Mouse (Mus musculus) limb, embryonic 14.5 days (tissue): Measurements from ENCODE around the gene Gm266. TPM values are rescaled to one million over a fixed set of nuclear protein-coding genes. Genes with fewer than 3 reads are reported as not detected.
"Not testable (repeated sequence)": the region's sequence is repeated elsewhere in the genome, so short reads cannot be mapped to it uniquely, and the experiment has no call there.

Experiments
- ATAC-seq: fragments of 200-750 bp; cut with Nextera tagmentation; 2 replicates; pipeline ENCODE4 v1.8.0; 2017; ENCODE audit warnings: low read depth, moderate number of reproducible peaks, moderate TSS enrichment; ENCODE audit not compliant: low FRiP score
- DNase-seq: peaks from one replicate; pipeline ENCODE4 v3.0.0-alpha.2; 2015; ENCODE audit warnings: low spot score
- H3K27ac ChIP-seq: fragments of 300-500 bp; sonication (generic); replicated peaks from 2 replicates; pipeline ENCODE4 v1.5.1; 2014; ENCODE audit warnings: low read depth, mild to moderate bottlenecking, low read length, moderate library complexity, mixed read lengths
- H3K27me3 ChIP-seq: fragments of 300-500 bp; sonication (generic); 2 replicates; pipeline ENCODE4 v1.6.1; 2014; ENCODE audit warnings: low read length, mixed read lengths; ENCODE audit not compliant: control insufficient read depth, insufficient read depth
- H3K36me3 ChIP-seq: fragments of 300-500 bp; sonication (generic); 2 replicates; pipeline ENCODE4 v1.6.1; 2014; ENCODE audit warnings: mild to moderate bottlenecking, low read length, moderate library complexity, mixed read lengths; ENCODE audit not compliant: control insufficient read depth, insufficient read depth
- H3K4me1 ChIP-seq: fragments of 300-500 bp; sonication (generic); 2 replicates; pipeline ENCODE4 v1.6.1; 2014; ENCODE audit warnings: antibody characterized with exemption, low read length, mixed read lengths; ENCODE audit not compliant: control insufficient read depth, insufficient read depth
- H3K4me2 ChIP-seq: fragments of 300-500 bp; sonication (generic); replicated peaks from 2 replicates; pipeline ENCODE4 v1.6.1; 2014; ENCODE audit warnings: low read depth, mild to moderate bottlenecking, low read length, moderate library complexity; ENCODE audit not compliant: severe bottlenecking
- H3K4me3 ChIP-seq: fragments of 300-500 bp; sonication (generic); replicated peaks from 2 replicates; pipeline ENCODE4 v1.5.1; 2014; ENCODE audit warnings: low read length
- H3K9ac ChIP-seq: fragments of 300-500 bp; sonication (generic); 2 replicates; pipeline ENCODE4 v1.6.1; 2014; ENCODE audit warnings: mild to moderate bottlenecking, low read depth, low read length, moderate library complexity; ENCODE audit not compliant: severe bottlenecking
- H3K9me3 ChIP-seq: fragments of 300-500 bp; sonication (generic); 2 replicates; pipeline ENCODE4 v1.6.1; 2016; ENCODE audit warnings: low read length; ENCODE audit not compliant: control insufficient read depth
- POLR2A ChIP-seq: fragments of 200-500 bp; IDR thresholded peaks from 2 replicates; pipeline ENCODE4 v1.8.0; 2012; ENCODE audit warnings: inconsistent platforms, mild to moderate bottlenecking, moderate library complexity, borderline replicate concordance; ENCODE audit not compliant: insufficient read depth, insufficient read length; ENCODE audit errors: extremely low read depth
- WGBS: fragments of 180-500 bp; shearing (Covaris S2); extraction: QIAGEN DNeasy Blood & Tissue Kit; methylation state at CpG from one replicate; pipeline ENCODE4 v1.1.7; 2014; 5-methylcytosine and 5-hydroxymethylcytosine counted together
- polyA plus RNA-seq, 2 experiments: library from polyadenylated mRNA; depleted of rRNA in 1 of 2; stranded (reverse) in 1 of 2; unstranded in 1 of 2; fragments of >200 nt; fragmentation: Nextera tagmentation in 1 of 2; extraction: Ambion mirVana in 1 of 2; gene quantifications; 2 replicates each; pipeline versions ENCODE4 v1.2.1 to v1.2.3; 2012 to 2014

Gm266 gene
- polyA plus RNA-seq, 2 experiments, result 14.7 to 14.8 TPM

DNA sequence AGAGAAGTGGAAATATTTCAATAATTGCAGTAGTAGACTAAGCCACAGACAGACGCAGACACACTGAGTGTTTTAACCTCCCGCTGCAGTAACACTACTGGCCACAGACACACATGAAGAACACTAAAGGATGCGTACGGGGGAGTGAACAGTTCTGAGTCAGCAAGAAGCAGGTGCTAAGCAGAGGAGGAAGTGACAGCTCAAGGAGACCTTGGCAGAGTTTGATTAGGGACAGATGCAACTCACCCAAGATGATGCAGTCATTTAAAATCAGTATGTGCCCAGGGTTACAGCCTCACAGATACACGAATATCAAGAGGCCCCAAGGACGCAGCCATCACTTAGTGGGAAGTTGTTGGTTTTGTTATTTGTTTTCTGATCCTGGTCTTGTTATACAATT, 31.2 kb upstream of the Gm266 start:
- WGBS, result 84% methylated on average over 6 of the region's 6 CpGs
- H3K36me3 ChIP-seq, result no peaks in the 10 kb centered on the region
- no peak overlapping the region for H3K27ac ChIP-seq
- no peak for DNase-seq
- no peak overlapping the region for H3K9ac ChIP-seq
- no peaks in the 10 kb centered on the region for H3K4me1 ChIP-seq
- ATAC-seq, result no peak
- no peaks in the 10 kb centered on the region for H3K9me3 ChIP-seq
- no peaks in the 10 kb centered on the region for H3K27me3 ChIP-seq
- no peak for TF ChIP-seq POLR2A
- no peak overlapping the region for H3K4me3 ChIP-seq
- no peak overlapping the region for H3K4me2 ChIP-seq

DNA sequence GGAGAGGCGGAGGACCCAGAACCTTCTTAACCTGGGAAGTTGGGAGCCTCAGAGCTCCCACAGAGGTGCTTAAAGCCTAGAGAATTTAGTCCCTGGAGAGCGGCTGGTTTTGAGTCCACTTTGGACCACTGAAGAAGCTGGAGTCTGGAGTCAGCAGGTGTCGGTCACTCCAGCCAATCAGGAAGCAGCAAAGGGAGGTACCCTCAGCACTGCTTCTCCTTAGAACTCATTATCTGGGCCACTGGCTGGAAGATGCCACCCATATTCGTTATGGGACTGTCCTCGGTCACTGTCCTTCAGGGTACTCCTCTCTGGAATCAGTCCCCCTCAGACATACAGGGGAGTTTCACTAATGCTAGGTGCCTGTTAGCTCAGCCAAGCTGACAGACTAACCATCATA, 30.3 kb upstream of the Gm266 start:
- H3K9me3 ChIP-seq, result no peaks in the 10 kb centered on the region
- H3K36me3 ChIP-seq, result no peaks in the 10 kb centered on the region
- ATAC-seq (no peak), DNase-seq (no peak)
- H3K27ac ChIP-seq, result no peak overlapping the region
- no peak overlapping the region for H3K9ac ChIP-seq
- no peaks in the 10 kb centered on the region for H3K27me3 ChIP-seq
- H3K4me3 ChIP-seq, result no peak overlapping the region
- no peak for TF ChIP-seq POLR2A
- WGBS, result 90% methylated on average over 5 of the region's 5 CpGs
- H3K4me2 ChIP-seq, result no peak overlapping the region
- H3K4me1 ChIP-seq, result no peaks in the 10 kb centered on the region

DNA sequence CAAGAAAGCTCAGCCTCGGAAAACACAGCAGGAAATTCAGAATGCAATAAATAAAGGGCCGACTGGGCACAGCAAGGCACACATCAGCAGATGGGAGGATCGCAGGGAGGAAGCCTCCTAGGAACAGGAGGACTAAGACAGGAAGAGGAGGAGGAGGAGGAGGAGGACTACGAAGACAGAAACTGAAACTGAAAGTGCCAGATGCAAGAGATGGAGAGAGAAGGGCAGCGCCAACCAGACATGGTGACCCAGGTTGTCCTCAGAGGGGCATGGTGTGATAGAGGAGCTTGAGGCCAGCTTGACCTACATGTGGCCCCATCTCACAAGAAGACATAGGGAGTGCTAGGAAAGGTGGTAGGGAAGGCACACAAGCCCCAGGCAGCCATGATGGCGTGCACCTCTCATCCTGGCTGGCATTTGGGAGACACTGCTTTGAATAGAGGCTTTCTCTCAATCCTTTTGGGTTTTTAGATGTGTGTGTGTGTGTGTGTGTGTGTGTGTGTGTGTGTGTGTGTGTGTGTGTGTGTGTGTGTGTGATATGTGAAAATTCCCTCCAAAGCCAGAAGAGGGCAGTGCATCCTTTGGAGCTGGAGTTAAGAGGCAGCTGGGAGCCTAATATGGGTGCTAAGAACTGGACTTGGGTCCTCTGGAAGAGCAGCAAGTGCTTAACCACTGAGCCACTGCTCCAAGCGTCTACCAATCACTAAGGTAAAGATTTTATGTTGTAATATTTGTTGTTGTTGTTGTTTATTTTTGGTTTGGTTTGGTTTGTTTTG, 29.4 kb upstream of the Gm266 start:
- ATAC-seq (no peak), DNase-seq (no peak)
- Histone ChIP-seq H3K36me3 (no peaks in the 10 kb centered on the region), H3K4me2 (no peak overlapping the region), H3K9me3 (no peaks in the 10 kb centered on the region), H3K4me3 (no peak overlapping the region), H3K27me3 (no peaks in the 10 kb centered on the region), H3K4me1 (no peaks in the 10 kb centered on the region), H3K9ac (no peak overlapping the region), H3K27ac (no peak overlapping the region)
- no peak for TF ChIP-seq POLR2A
- WGBS, result 82% methylated on average over 7 of the region's 7 CpGs

DNA sequence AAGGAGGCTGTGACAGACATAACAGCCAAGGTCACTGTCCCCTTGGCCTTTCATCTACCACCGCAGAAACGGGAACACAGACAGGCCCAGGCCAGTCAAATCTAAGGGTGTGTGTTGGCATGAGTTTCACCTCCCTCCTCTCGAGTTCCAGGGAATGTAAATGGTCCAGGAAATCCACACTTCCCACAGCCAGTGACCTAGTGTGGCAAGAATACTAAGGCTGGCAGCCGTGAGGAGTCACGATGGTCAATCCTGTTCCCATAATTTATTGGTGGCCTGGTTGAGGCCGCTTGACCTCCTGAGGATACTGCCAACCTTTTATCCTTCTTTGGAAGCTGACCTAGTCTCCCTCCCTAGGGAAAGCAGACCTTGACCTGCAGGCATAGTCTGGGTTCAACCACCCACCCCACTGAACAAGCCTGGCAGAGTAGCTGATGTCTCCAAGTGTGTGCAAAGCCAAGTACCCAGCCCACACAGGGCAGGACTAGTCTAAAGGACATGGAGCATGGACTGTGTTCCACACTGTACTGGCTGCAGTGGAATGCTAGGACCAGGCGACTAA, 28.7 kb upstream of the Gm266 start:
- WGBS, result 58% methylated on average over 7 of the region's 7 CpGs
- no peak for TF ChIP-seq POLR2A
- no peaks in the 10 kb centered on the region for H3K4me1 ChIP-seq

DNA sequence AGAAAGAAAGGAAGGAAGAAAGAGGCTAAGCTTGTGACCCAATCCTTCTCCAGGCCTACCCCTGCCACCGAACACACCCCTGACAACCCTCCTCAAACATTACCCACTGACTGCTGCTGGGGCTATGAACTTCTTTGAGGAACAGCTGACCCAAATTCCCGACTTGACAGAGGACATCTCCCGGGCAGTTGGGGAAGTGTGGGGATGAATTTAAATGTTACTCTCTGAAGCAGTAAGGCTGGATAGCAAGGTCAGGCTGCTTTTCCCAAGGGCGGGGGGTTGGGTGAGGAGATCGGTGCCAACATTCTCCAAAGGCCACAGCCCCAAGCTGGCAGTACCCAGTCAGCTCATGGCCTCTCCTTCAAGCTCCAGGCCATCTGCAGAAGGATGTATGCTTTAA, 28.1 kb upstream of the Gm266 start:
- H3K4me3 ChIP-seq, result no peak overlapping the region
- H3K4me1 ChIP-seq, result no peaks in the 10 kb centered on the region
- ATAC-seq, result no peak
- H3K27me3 ChIP-seq, result no peaks in the 10 kb centered on the region
- no peaks in the 10 kb centered on the region for H3K9me3 ChIP-seq
- H3K27ac ChIP-seq, result no peak overlapping the region
- H3K4me2 ChIP-seq, result no peak overlapping the region
- no peak for DNase-seq
- 76% methylated on average over 5 of the region's 5 CpGs for WGBS
- no peak for TF ChIP-seq POLR2A
- H3K36me3 ChIP-seq, result no peaks in the 10 kb centered on the region
- no peak overlapping the region for H3K9ac ChIP-seq

More for the DNA sequence above, 28.7 kb upstream of the Gm266 start:
- ATAC-seq (no peak), DNase-seq (no peak)
- H3K4me2 ChIP-seq, result no peak overlapping the region
- H3K9me3 ChIP-seq, result no peaks in the 10 kb centered on the region
- no peaks in the 10 kb centered on the region for H3K36me3 ChIP-seq
- H3K27me3 ChIP-seq, result no peaks in the 10 kb centered on the region
- H3K27ac ChIP-seq, result no peak overlapping the region
- no peak overlapping the region for H3K4me3 ChIP-seq
- H3K9ac ChIP-seq, result no peak overlapping the region

DNA sequence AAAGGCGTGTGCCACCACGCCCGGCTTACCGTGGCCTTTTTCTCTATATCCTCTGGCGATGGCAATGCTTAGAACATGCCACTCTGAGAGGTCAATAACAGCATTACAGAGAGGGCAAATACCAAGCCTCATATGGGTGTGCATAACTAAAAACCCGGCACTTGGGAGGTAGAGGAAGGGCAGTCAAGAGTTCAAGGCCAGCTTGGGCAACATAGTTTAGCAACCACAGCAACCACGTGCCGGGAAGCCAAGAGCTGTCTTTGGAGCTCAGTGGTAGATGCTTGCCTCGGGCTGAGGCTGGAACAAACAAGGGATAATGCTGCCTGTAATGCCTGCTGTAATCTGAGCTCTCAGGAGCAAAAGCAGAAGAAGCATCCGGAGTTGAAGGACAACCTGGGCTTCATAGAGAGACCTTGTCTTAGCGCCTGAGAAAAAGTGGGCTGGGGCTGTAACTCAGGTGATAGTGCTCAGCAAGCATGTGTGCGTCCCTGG, 27.0 kb upstream of the Gm266 start:
- no peak for ATAC-seq
- no peaks in the 10 kb centered on the region for H3K9me3 ChIP-seq
- no peak overlapping the region for H3K4me2 ChIP-seq
- H3K4me3 ChIP-seq, result no peak overlapping the region
- H3K27me3 ChIP-seq, result no peaks in the 10 kb centered on the region
- DNase-seq, result no peak
- H3K4me1 ChIP-seq, result no peaks in the 10 kb centered on the region
- no peak for TF ChIP-seq POLR2A
- WGBS, result 89% methylated on average over 12 of the region's 12 CpGs
- H3K36me3 ChIP-seq, result no peaks in the 10 kb centered on the region
- no peak overlapping the region for H3K27ac ChIP-seq
- H3K9ac ChIP-seq, result no peak overlapping the region

DNA sequence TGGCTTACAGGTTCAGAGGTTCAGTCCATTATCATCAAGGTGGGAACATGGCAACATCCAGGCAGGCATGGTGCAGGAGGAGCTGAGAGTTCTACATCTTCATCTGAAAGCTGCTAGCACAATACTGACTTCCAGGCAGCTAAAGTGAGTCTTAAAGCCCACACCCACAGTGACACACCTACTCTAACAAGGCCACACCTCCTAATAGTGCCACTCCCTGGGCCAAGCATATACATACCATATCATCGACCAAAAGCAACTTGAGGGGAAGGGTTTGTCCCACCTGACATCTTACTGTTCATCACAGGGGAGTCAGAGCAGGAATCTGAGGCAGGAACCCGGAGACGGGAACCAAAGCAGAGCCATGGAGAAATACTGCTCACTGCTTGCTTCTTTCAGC, 22.8 kb upstream of the Gm266 start:
- not testable (repeated sequence) for H3K27me3 ChIP-seq, H3K4me1 ChIP-seq, H3K4me3 ChIP-seq, H3K4me2 ChIP-seq, DNase-seq, H3K27ac ChIP-seq, ATAC-seq, H3K36me3 ChIP-seq, H3K9ac ChIP-seq, H3K9me3 ChIP-seq
- 68% methylated on average over 3 of the region's 3 CpGs for WGBS
